Mouse (Mus musculus): ENCODE measurements around the gene Il27ra.
"Not testable (repeated sequence)": the region's sequence is repeated elsewhere in the genome, so short reads cannot be mapped to it uniquely, and the experiment has no call there.

Il27ra gene

DNA sequence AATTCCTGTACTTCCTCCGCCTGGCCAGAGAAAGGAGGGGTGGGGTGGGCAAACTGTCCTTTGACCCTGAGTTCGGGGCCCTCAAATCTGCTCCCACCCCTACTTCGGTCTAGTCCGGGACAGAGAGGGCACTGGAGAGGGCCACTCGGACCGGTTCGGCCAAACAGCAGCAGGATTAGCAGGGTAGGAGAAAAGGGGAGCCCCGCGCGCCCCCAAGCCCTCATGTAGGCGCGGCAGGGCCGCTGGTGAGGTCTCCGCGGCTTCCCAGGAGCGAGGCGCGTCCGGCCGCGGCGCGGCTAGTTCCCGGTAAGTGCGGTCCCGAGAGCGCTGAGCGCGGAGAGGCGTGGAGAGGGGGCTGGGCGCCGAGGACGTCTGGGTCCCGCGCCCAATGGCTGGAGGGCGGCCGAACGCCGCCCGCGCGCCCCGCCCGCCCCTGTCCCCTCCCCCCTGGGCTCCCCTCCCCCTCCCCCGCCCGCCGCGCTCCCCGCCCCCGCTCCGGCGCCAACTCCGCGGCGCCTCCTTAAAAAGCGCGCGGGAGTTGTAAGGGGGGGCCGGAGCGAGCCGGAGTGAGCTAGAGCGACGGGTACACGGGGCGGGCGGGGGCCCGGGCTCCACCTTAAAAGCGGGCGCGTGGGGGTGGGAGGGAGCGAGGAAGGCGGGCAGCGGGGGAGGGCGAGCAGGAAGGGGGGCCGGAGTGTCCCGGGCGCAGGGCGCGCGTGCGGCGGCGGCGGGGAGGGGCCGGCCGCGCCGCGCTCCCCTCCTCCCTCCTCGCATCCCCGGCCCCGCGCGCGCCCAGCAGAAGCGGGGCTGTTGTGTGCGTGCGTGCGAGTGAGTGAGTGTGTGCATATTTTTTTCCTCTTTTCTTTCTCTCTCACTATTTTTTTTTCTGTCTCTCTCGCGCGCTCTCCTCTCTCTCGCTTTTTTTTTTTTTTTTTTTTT is 45.6 kb downstream of the Il27ra start:
- peak; percentile 45 to 68 for DNase-seq (ENCODE audit: low spot score in 2 of 2)

DNA sequence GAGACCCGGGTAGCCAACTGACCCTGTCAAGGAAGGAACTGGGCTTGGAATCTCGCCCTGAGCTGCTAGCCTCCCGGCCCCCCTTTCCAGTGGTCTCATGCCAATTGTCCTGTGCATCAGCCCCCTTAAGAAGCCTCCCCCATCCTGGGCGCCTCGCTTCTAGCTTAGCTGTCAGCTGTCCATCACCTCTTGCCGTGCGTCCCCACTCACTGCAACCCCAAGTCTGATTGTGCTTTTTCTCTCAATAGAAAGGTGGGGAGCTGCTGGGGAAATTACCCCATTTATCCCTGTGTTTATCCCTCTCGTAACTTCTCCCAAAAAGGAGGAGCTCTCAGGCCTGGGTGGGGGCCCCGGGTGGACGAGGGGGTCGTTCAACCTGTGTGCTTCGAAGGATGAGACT is 46.4 kb downstream of the Il27ra start:
- DNase-seq (ENCODE audit: low spot score in 2 of 2): no peak

DNA sequence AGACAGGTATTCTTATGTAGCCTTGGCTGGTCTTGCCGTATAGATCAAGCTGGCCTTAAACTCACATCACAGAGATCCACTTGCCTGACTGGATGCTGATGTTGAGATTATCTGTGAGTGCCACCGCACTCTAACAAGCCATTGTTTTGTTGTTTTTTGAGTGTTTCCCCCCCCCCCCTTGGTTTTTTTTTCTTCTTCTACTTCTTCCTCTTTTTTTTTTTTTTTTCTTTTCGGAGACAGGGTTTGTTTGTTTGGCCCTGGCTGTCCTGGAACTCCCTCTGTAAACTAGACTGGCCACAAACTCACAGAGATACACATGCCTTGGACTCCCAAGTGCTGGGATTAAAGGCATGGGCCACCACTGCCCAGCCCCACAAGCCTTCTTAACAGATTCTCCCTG is 48.4 kb downstream of the Il27ra start:
- DNase-seq (ENCODE audit: low spot score in 2 of 2): no peak

DNA sequence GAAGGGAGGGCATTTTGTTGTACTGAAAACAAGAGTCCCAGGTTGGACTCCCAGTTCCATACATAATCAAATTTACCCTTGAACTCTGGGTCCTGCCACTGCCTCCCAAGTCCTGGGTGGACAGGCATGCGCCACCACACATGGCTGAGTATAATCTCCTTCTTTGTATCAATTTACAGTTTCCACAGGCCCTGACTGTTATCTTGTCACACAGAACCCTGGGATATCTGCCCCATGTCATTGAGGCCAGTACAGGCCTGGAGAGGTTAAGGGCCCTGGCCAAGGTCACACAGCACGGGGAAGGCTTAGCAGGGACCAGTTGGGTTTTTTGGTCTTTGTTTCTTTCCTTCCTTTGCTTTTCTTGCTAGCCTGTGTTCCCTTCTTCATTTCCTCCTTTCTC is 49.9 kb downstream of the Il27ra start:
- DNase-seq (ENCODE audit: low spot score in 2 of 2): no peak

DNA sequence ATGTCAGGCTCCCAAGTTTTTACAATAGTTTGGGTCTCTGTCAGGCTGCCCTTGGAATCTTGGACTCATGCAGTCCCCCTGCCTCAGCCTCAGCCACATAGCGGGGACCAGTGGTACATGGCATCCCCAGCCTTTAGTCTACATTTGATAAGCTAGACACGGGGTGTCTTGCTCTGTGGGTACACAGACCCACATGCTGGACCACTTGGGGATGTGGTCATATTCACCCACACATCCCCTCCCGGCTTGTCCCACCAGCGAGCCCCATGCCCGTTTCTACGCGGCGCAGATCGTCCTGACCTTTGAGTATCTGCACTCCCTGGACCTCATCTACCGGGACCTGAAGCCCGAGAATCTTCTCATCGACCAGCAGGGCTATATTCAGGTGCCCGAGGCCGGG is 52.2 kb downstream of the Il27ra start:
- no peak for DNase-seq (ENCODE audit: low spot score in 2 of 2)

DNA sequence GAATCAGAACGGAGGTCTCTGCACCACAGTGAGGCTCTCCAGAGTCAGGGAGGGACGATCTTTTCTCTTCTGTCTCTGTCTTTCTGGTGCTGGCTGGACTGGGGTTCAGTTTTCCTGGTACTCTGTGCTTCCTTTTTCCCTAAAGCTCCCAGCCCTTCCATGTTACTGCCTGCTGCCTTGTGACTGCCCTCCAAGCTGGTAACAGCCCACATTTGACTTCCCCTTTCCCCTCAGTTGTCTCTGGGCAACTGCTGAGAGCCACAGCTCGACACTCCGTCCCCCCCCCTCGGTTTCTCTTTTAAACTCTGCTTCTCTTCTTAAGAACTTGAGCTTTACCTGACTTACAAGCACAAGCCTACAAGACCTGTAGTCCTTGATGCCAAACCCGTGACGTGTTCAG is 53.1 kb downstream of the Il27ra start:
- DNase-seq (ENCODE audit: low spot score in 2 of 2): no peak

DNA sequence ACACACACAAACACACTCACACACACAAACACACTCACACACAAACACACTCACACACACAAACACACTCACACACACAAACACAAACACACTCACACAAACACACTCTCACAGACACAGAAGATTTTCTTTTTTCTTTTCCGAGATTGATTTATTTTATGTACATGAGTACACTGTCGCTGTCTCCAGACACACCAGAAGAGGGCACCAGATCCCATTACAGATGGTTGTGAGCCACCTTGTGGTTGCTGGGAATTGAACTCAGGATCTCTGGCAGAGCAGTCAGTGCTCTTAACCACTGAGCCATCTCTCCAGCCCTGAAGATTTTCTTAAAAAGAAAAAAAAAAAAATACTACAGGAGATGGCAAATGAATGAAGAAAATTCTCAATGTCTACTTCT is 59.2 kb downstream of the Il27ra start:
- not testable (repeated sequence) for DNase-seq (ENCODE audit: low spot score in 2 of 2)

DNA sequence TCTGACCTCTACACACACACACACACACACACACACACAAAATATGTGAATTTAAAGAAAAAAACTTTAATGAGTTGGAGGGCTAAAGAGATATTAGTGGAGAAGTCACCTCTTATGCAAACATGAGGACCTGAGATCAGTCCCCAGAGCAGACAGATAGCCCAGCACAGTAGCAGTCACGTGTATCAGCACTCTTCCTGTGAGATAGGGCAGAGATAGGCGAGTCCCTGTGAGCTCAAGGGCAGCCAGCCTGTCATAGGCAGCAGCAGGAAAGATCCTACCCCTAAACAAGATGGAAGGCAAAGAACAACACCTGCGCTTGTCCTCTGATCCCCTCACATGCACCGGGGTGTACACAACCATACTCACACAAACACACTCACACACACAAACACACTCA is 59.9 kb downstream of the Il27ra start:
- no peak for DNase-seq (ENCODE audit: low spot score in 2 of 2)

DNA sequence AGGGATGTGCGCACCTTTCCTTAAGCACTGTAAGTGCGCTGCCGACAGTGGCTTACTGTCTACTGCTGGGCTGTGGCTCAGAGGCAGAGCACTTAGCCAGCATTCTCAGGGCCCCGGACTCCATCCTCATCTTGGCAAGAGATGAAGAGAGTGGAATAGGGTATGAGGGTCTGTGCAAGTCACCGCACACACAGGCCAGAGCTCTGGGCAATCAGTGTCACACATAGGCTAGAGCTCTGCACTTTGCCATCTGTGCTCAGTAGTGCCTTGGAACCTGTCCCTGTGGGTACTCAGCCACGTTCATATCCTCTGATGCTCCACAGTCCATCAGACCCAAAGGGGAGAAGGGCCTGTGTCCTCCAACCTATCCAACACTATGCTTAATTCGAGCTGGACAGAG is 60.9 kb downstream of the Il27ra start:
- DNase-seq (ENCODE audit: low spot score in 2 of 2): no peak

DNA sequence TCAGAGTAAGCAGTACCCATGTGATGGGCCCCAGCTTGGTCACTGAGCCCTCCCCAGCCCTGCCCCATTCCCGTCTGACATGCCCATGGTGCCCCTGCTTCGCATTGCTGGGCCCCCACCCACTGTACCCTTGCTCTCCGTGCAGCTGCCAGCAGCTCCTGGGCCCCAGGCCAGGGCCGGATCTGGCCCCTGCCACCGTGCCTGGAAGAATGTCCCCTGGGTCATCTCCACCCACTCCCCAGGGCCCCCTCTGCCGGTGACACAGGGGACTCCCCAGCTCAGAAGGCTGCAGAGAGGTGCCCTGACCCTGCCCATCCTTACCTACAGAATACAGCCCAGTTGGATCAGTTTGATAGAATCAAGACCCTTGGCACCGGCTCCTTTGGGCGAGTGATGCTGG is 61.5 kb downstream of the Il27ra start:
- DNase-seq (ENCODE audit: low spot score in 2 of 2): no peak

Data from frontal cortex, postnatal 25 days (tissue).